Mouse (Mus musculus) megakaryocyte, embryonic 14.5 days (primary cell): ENCODE results near the gene Tmem101.

Experiments
- FLI1 ChIP-seq: IDR thresholded peaks from 2 replicates; pipeline ENCODE4 v1.6.1; 2012; ENCODE audit warnings: low read length, inconsistent platforms, mixed read lengths
- GATA1 ChIP-seq: IDR thresholded peaks from 3 replicates; pipeline ENCODE4 v1.6.1; 2012; ENCODE audit warnings: mixed read lengths, low read length, inconsistent platforms, borderline replicate concordance

DNA sequence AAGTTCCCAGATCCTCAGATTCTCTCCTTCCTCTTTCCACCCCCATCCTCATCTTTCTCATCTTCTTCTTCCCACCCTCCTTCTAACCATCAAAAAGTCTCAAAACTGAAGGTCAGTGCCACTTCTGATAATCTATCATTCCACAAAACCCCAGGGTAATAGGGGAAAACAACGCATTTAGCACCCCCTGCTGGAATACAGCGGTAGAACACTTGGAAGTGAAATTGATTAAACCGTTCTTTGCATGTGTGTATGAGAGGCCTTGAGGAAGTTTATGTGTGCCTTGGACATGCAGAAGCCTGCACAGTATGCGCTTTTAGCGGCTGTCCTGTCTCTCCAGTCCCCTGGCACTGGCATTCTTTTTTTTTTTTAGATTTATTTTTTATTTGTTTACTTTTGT lies 15.7 kb downstream of the Tmem101 start:
- no peak for TF ChIP-seq GATA1
- no peak for TF ChIP-seq FLI1
